Mouse (Mus musculus): ENCODE results near the gene Apoc3. TPM values are rescaled to one million over a fixed set of nuclear protein-coding genes. Genes with fewer than 3 reads are reported as not detected.

The Apoc3 gene
- total and polyA plus RNA-seq, 3 experiments, result not detected

GRCm38 (mm10) chr9:46216744-46217470, 18.5 kb downstream of the Apoc3 start:
- H3K9me3 ChIP-seq (replicated peaks; ENCODE audit: insufficient read depth, low read length), result no peaks in the 10 kb centered on the region
- peak overlapping the region; percentile 56 for H3K9ac ChIP-seq (ENCODE audit: control insufficient read depth, low read depth, low read length, poor library complexity, severe bottlenecking)
- TF ChIP-seq TAL1 (IDR thresholded peaks at IDR 0.05; ENCODE audit: low read length), result no peak
- TF ChIP-seq MAX (IDR thresholded peaks at IDR 0.05; ENCODE audit: low read length), result no peak
- peak in 1 of 2 experiments; percentile 48; a peak in 1 of 4 replicates for TF ChIP-seq POLR2A (IDR thresholded peaks at IDR 0.05; ENCODE audit: control insufficient read depth in 1 of 2, insufficient read depth in 1 of 2, low read depth in 1 of 2, low read length in 2 of 2, poor library complexity in 1 of 2)
- TF ChIP-seq MAZ (IDR thresholded peaks at IDR 0.05; ENCODE audit: low read depth, low read length), result 0 out of 2 replicates have a peak, but pooled peaks have one; percentile 36
- no peak for TF ChIP-seq MYB (IDR thresholded peaks at IDR 0.05; ENCODE audit: low read depth, low read length)
- peak; percentile 37; the same call in 1 of the 2 replicates for TF ChIP-seq NELFE (IDR thresholded peaks at IDR 0.05; ENCODE audit: low read depth, low read length)
- peak; percentile 60 to 72; a peak in 3 of 4 replicates for TF ChIP-seq EP300 (IDR thresholded peaks at IDR 0.05; ENCODE audit: low read depth in 1 of 2, low read length in 2 of 2)
- TF ChIP-seq RCOR1 (IDR thresholded peaks at IDR 0.05; ENCODE audit: low read depth, low read length), result peak; percentile 43
- TF ChIP-seq USF1 (IDR thresholded peaks at IDR 0.05; ENCODE audit: low read depth, low read length), result no peak
- TF ChIP-seq TCF12 (IDR thresholded peaks at IDR 0.05; ENCODE audit: low read depth, low read length), result 0 out of 2 replicates have a peak, but pooled peaks have one; percentile 32
- peak; percentile 9; the same call in 1 of the 2 replicates for TF ChIP-seq NRF1 (IDR thresholded peaks at IDR 0.05; ENCODE audit: insufficient read depth, low read depth, low read length, poor library complexity, severe bottlenecking)
- peak; percentile 69 for TF ChIP-seq ETS1 (IDR thresholded peaks at IDR 0.05; ENCODE audit: low read depth, low read length)
- TF ChIP-seq CTCF (IDR thresholded peaks at IDR 0.05 in 2 of 3, conservative IDR thresholded peaks at IDR 0.05 in 1 of 3; ENCODE audit: control insufficient read depth in 1 of 3, insufficient read depth in 1 of 3, low read depth in 2 of 3, low read length in 3 of 3, poor library complexity in 1 of 3, severe bottlenecking in 1 of 3), result no peak
- no peak for TF ChIP-seq POLR2AphosphoS5 (IDR thresholded peaks at IDR 0.05; ENCODE audit: borderline replicate concordance, low read depth, low read length)
- TF ChIP-seq RAD21 (IDR thresholded peaks at IDR 0.05; ENCODE audit: low read depth, low read length), result no peak
- TF ChIP-seq TBP (IDR thresholded peaks at IDR 0.05; ENCODE audit: low read depth, low read length), result no peak
- peak overlapping the region; percentile 99 for H3K27ac ChIP-seq (ENCODE audit: control insufficient read depth, low read depth, low read length)
- H3K79me2 ChIP-seq (ENCODE audit: control insufficient read depth, insufficient read depth, low read length, poor library complexity), result no peaks in the 10 kb centered on the region
- peaks cover 3 to 60% of the 10 kb centered on the region in 2 experiments for H3K36me3 ChIP-seq (ENCODE audit: control insufficient read depth in 1 of 2, insufficient read depth in 2 of 2, low read length in 2 of 2)
- peak; percentile 85 for DNase-seq (ENCODE audit: low read depth, low spot score)
- H3K4me3 ChIP-seq (ENCODE audit: control insufficient read depth in 1 of 2, insufficient read depth in 1 of 2, low read depth in 2 of 2, low read length in 2 of 2), result no peak overlapping the region
- H3K4me1 ChIP-seq (ENCODE audit: control insufficient read depth in 1 of 2, insufficient read depth in 2 of 2, low read length in 2 of 2), result peaks cover 38 to 62% of the 10 kb centered on the region in 2 experiments
- H3K27me3 ChIP-seq (ENCODE audit: control insufficient read depth in 1 of 2, insufficient read depth in 2 of 2, low read length in 2 of 2), result no peaks in the 10 kb centered on the region

- H3K9me3 ChIP-seq (replicated peaks; ENCODE audit: insufficient read depth, low read length), result no peaks in the 10 kb centered on the region
- peak overlapping the region; percentile 99 for H3K27ac ChIP-seq (ENCODE audit: control insufficient read depth, low read depth, low read length)
- H3K79me2 ChIP-seq (ENCODE audit: control insufficient read depth, insufficient read depth, low read length, poor library complexity), result no peaks in the 10 kb centered on the region
- H3K36me3 ChIP-seq (ENCODE audit: control insufficient read depth in 1 of 2, insufficient read depth in 2 of 2, low read length in 2 of 2), result peaks cover 0 to 67% of the 10 kb centered on the region in 2 experiments
- DNase-seq (ENCODE audit: low read depth, low spot score), result peak; percentile 94
- peak overlapping the region; percentile 15 to 19; a peak in 3 of 4 replicates for H3K4me3 ChIP-seq (ENCODE audit: control insufficient read depth in 1 of 2, insufficient read depth in 1 of 2, low read depth in 2 of 2, low read length in 2 of 2)
- peaks cover 42 to 62% of the 10 kb centered on the region in 2 experiments for H3K4me1 ChIP-seq (ENCODE audit: control insufficient read depth in 1 of 2, insufficient read depth in 2 of 2, low read length in 2 of 2)
- peak overlapping the region; percentile 60 for H3K9ac ChIP-seq (ENCODE audit: control insufficient read depth, low read depth, low read length, poor library complexity, severe bottlenecking)
- no peaks in the 10 kb centered on the region for H3K27me3 ChIP-seq (ENCODE audit: control insufficient read depth in 1 of 2, insufficient read depth in 2 of 2, low read length in 2 of 2)
- TF ChIP-seq POLR2AphosphoS2 (IDR thresholded peaks at IDR 0.05; ENCODE audit: low read length), result peak; percentile 40
- TF ChIP-seq CTCF (IDR thresholded peaks at IDR 0.05 in 2 of 3, conservative IDR thresholded peaks at IDR 0.05 in 1 of 3; ENCODE audit: control insufficient read depth in 1 of 3, insufficient read depth in 1 of 3, low read depth in 2 of 3, low read length in 3 of 3, poor library complexity in 1 of 3, severe bottlenecking in 1 of 3), result no peak
- TF ChIP-seq MAX (IDR thresholded peaks at IDR 0.05; ENCODE audit: low read length), result peak; percentile 69
- TF ChIP-seq HCFC1 (IDR thresholded peaks at IDR 0.05; ENCODE audit: low read depth, low read length), result no peak; the same call in 1 of the 2 replicates
- TF ChIP-seq KAT2A (conservative IDR thresholded peaks at IDR 0.05; ENCODE audit: low read depth, low read length), result peak; percentile 45; the same call in 1 of the 2 replicates
- TF ChIP-seq MYC (IDR thresholded peaks at IDR 0.05; ENCODE audit: low read depth, low read length), result 0 out of 2 replicates have a peak, but pooled peaks have one; percentile 64
- no peak for TF ChIP-seq E2F4 (IDR thresholded peaks at IDR 0.05; ENCODE audit: borderline replicate concordance, low read depth, low read length)
- 0 out of 2 replicates have a peak, but pooled peaks have one; percentile 75 for TF ChIP-seq UBTF (IDR thresholded peaks at IDR 0.05; ENCODE audit: borderline replicate concordance, insufficient read depth, low read depth, low read length)
- peak; percentile 86 for TF ChIP-seq RCOR1 (IDR thresholded peaks at IDR 0.05; ENCODE audit: low read depth, low read length)
- TF ChIP-seq BHLHE40 (IDR thresholded peaks at IDR 0.05; ENCODE audit: borderline replicate concordance, low read depth, low read length), result peak; percentile 18; the same call in 1 of the 2 replicates
- peak; percentile 77 for TF ChIP-seq MAFK (IDR thresholded peaks at IDR 0.05; ENCODE audit: borderline replicate concordance, low read depth, low read length)
- TF ChIP-seq MYB (IDR thresholded peaks at IDR 0.05; ENCODE audit: low read depth, low read length), result peak; percentile 88
- TF ChIP-seq USF1 (IDR thresholded peaks at IDR 0.05; ENCODE audit: low read depth, low read length), result no peak
- TF ChIP-seq ZMIZ1 (IDR thresholded peaks at IDR 0.05; ENCODE audit: low read depth, low read length), result peak; percentile 91
- peak; percentile 67 for TF ChIP-seq NELFE (IDR thresholded peaks at IDR 0.05; ENCODE audit: low read depth, low read length)
These were observed 19.8 kb downstream of the Apoc3 start for GRCm38 (mm10) chr9:46215338-46216322.
